In the genomic region with DNA sequence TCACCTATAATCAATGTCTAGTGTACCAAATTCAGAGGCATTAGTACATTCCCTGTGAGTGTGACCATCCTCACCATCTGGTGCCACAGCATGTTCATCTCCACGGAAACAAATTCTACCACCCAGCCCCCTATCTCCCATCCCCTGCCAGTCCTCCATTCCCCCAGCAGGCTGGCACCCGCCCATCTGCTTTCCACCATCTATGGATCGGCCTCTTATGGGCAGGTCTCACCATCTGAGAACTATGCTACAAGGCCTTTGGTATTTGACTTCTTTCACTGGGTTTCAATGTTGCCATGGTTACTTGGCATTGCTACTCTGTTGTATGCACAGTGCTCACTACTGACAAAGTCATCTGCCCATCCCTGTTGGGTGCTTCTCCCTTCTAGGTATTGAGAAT, we compare ENCODE assay signal across 13 mouse cellular contexts.
DNase-seq lines count a peak whose midpoint lies in the region; ATAC-seq lines count a peak whose summit lies in the region.
"Had no signal": no experiment of that assay in that cellular context is flagged by ENCODE, and none has a peak within 500 bp of the region (broad histone marks: within the 10 kb centered on the region; RNA-seq: fewer than 3 reads in every experiment).

No protein-coding gene starts in this region.

- no peaks in the 10 kb centered on the region for H3K27me3 ChIP-seq in hindbrain, embryonic 13.5 days
- H3K27me3 ChIP-seq in hindbrain, embryonic 11.5 days (ENCODE audit: control insufficient read depth, insufficient read depth, low read length) = no peaks in the 10 kb centered on the region
- no peaks in the 10 kb centered on the region for H3K27me3 ChIP-seq in liver, embryonic 12.5 days (replicated peaks)

- no peak overlapping the region for H3K4me3 ChIP-seq in hindbrain, embryonic 13.5 days
- H3K4me3 ChIP-seq in hindbrain, embryonic 11.5 days (ENCODE audit: low read depth, low read length) = no peak overlapping the region
- no peak overlapping the region for H3K4me3 ChIP-seq in liver, embryonic 12.5 days

- H3K4me1 ChIP-seq in hindbrain, embryonic 13.5 days (replicated peaks) = no peaks in the 10 kb centered on the region; the same call in 1 of the 2 replicates
- no peaks in the 10 kb centered on the region for H3K4me1 ChIP-seq in hindbrain, embryonic 11.5 days (replicated peaks; ENCODE audit: control insufficient read depth, insufficient read depth, low read length)
- no peaks in the 10 kb centered on the region for H3K4me1 ChIP-seq in liver, embryonic 12.5 days

- peaks cover 15% of the 10 kb centered on the region for H3K36me3 ChIP-seq in hindbrain, embryonic 13.5 days
- no peaks in the 10 kb centered on the region for H3K36me3 ChIP-seq in hindbrain, embryonic 11.5 days (ENCODE audit: control insufficient read depth, insufficient read depth, low read length)
- no peaks in the 10 kb centered on the region for H3K36me3 ChIP-seq in liver, embryonic 12.5 days

- no peak overlapping the region for H3K4me2 ChIP-seq in hindbrain, embryonic 13.5 days
- no peak overlapping the region for H3K4me2 ChIP-seq in hindbrain, embryonic 11.5 days (replicated peaks; ENCODE audit: low read depth, low read length)
- no peak overlapping the region for H3K4me2 ChIP-seq in liver, embryonic 12.5 days

- no peak overlapping the region for H3K9ac ChIP-seq in hindbrain, embryonic 13.5 days
- H3K9ac ChIP-seq in hindbrain, embryonic 11.5 days (ENCODE audit: low read depth, low read length) = no peak overlapping the region
- H3K9ac ChIP-seq in liver, embryonic 12.5 days = no peak overlapping the region

- no peaks in the 10 kb centered on the region for H3K9me3 ChIP-seq in hindbrain, embryonic 13.5 days
- H3K9me3 ChIP-seq in hindbrain, embryonic 11.5 days (ENCODE audit: control insufficient read depth, low read length) = no peaks in the 10 kb centered on the region
- H3K9me3 ChIP-seq in liver, embryonic 12.5 days (replicated peaks) = no peaks in the 10 kb centered on the region

- ATAC-seq in hindbrain, embryonic 13.5 days (ENCODE audit: low FRiP score) = peak; percentile 72; the same call in 1 of the 2 replicates
- no peak for ATAC-seq in hindbrain, embryonic 11.5 days (ENCODE audit: low FRiP score)
- no peak for ATAC-seq in liver, embryonic 12.5 days
- ATAC-seq in CD4-positive, CD25-positive, alpha-beta regulatory T cell, adult 4 months = no peak

- WGBS in hindbrain, embryonic 13.5 days = 72% methylated on average over 3 of the region's 3 CpGs
- WGBS in hindbrain, embryonic 11.5 days = 91% methylated on average over 3 of the region's 3 CpGs
- 68% methylated on average over 3 of the region's 3 CpGs for WGBS in liver, embryonic 12.5 days (ENCODE audit: insufficient replicate concordance)

- H3K27ac ChIP-seq in hindbrain, embryonic 13.5 days = no peak overlapping the region
- no peak overlapping the region for H3K27ac ChIP-seq in hindbrain, embryonic 11.5 days (ENCODE audit: low read depth, low read length)
- H3K27ac ChIP-seq in liver, embryonic 12.5 days = no peak overlapping the region

- DNase-seq in hindbrain, embryonic 11.5 days (ENCODE audit: low spot score) = no peak
- DNase-seq in brain, adult 2 months (ENCODE audit: low read depth, low spot score) = peak; percentile 80
- peak; percentile 75 for DNase-seq in cerebellum, adult 9-11 months
- DNase-seq in layer of hippocampus, adult 8-10 months (ENCODE audit: low spot score in 2 of 2) = peak; percentile 64 to 67
- no peak for DNase-seq in urinary bladder, postnatal 10 days (ENCODE audit: low spot score)
- DNase-seq: B cell, adult 2 months; heart, adult 18-20 months; heart, postnatal 36 days; kidney, adult 9 months; thymus, postnatal 4 days had no signal

Comparison
In these comparisons a context has a peak if more than half of its experiments do, and no peak if none do; other contexts are left out.
1. DNase-seq: peak in brain, adult 2 months (single experiment), cerebellum, adult 9-11 months (single experiment) and layer of hippocampus, adult 8-10 months (2 of 2); none in hindbrain, embryonic 11.5 days (single experiment) and urinary bladder, postnatal 10 days (single experiment).